Mouse (Mus musculus): ENCODE results near the gene Scgb1b15. TPM values are rescaled to one million over a fixed set of nuclear protein-coding genes. Genes with fewer than 3 reads are reported as not detected.

Gene Scgb1b15
- not detected for polyA plus RNA-seq (2017; shearing (Covaris generic))

GRCm38 (mm10) chr7:32836254-32836653 is at the start of gene Scgb1b15:
TSS of gene Scgb1b15 (plus strand) at chr7:32836554.

GRCm38 (mm10) chr7:32829562-32829961 is 6.8 kb upstream of the Scgb1b15 start, which contains the start of gene Scgb2b15:
TSS of gene Scgb2b15 (minus strand) at chr7:32829662.

Other genes starting within 250 kb of the Scgb1b15 start
- gene Scgb2b15, start 6.9 kb upstream of the Scgb1b15 start, polyA plus RNA-seq (2017; shearing (Covaris generic)) = not detected
- not detected for gene Scgb2b17, start 220.0 kb downstream of the Scgb1b15 start, polyA plus RNA-seq (2017; shearing (Covaris generic))
- gene Scgb1b17, start 226.9 kb downstream of the Scgb1b15 start, polyA plus RNA-seq (2017; shearing (Covaris generic)) = not detected

All from inflammation-experienced regulatory T-cells, adult 16 weeks (primary cell).